Mouse (Mus musculus): ENCODE measurements at regions not wholly inside any gene's neighbourhood (a gene's known extent, or its start where the extent isn't known, plus 50 kb on each side); places are given as distances from the start of the nearest gene placed in this dataset.

GRCm38 (mm10) chr6:140178425-140179193 is 137.4 kb upstream of the Plcz1 start:
- DNase-seq (ENCODE audit: low spot score) = no peak

DNA sequence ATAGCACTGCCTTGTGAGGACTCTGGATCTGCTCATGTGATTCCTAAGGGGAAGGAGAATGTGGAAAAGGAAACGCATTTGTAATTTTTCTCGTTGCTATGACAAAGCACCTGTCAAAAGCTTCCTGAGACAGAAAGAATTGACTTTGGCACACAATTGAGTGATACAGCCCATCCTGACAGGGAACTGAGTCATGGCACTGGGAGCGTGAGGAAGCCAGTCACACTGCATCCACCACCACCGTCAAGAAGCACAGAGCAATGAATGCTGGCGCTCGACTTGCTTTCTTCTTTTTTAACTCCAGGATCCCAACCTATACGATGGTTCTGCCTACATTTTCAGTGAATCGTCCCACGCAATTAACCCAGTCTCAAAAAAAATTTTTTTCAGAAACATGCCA is 131.5 kb upstream of the Plcz1 start:
- no peak for DNase-seq (ENCODE audit: low spot score)

DNA sequence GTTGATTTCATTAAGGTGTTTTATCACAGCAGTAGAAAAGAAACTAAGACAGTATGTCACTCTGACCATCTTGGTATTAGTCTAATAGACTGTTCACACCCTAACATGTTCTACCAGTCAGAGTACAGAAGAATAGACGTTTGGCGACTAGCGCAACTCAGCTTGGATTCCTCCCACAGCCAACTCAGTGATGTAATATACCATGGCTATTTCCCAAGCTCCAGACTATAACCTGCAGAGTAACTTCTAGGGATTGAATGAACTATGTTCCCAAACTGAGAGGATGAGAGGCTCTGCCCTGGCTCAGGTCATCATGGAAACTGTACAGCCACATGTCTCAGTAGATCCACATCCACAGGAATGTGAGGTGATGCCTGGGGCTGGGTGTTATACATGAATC is 128.6 kb upstream of the Plcz1 start:
- DNase-seq (ENCODE audit: low spot score) = no peak

DNA sequence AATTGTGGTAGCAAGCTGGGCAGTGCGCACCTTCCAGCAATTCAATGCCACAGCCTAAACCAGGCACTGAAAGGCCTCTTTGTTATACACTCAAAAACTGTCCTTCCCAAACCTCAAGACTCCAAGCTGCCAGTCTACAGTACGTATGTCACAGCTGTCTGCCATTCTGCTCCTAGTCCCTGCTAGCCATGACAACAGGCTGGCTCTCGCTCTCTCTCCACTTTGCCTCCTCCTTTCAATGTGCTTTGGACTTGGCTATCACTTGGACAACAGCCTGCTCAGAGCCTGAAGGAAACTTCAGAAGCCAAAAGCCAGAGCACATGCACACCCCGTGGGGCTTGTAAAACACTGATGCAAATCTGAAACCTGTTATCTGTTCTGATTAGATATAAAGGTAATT is 125.9 kb upstream of the Plcz1 start:
- DNase-seq (ENCODE audit: low spot score) = no peak

DNA sequence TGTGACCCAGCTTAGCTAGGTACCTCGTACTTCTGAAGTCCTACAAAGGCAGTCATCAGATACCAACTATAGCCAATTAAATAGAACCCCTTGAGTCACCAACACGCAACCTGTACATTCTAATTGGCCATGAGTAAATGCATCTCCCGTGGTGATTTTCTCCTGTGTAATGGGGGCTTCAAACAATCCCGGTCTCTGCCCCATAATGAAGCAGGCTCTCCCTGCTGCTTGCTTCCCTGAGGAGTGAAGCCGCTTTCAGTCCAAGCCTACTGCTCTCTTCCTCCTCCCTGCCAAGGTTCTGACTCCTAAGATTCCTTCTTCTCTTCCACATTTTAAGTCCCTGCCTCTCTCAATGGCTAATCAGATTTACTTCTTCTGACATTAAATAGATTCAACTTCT is 121.5 kb upstream of the Plcz1 start:
- no peak for DNase-seq (ENCODE audit: low spot score)

- no peak for DNase-seq (ENCODE audit: low spot score)
Measured at GRCm38 (mm10) chr6:140161482-140161881, 120.2 kb upstream of the Plcz1 start.

- no peak for DNase-seq (ENCODE audit: low spot score)
Measured at GRCm38 (mm10) chr6:140160946-140161345, 119.7 kb upstream of the Plcz1 start.

DNA sequence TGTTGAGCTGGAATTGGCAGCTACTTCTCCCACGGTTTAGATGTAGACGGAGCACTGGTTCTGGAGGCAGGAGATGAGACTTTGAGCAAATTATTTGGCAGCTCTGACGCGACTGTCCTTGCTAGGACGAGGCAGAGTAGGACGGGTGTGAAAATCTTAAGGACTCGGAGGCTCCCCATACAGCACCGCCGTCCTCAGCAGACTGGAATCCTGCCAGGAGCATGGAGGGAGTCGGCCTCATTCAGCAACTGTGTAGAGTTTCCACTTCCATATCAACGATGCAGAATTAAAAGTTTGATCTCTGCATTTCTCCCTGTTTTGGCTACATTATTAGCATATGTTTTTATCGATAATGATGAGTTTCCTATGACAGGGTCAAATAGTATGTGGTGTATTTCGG is 117.7 kb upstream of the Plcz1 start:
- DNase-seq (ENCODE audit: low spot score) = no peak

DNA sequence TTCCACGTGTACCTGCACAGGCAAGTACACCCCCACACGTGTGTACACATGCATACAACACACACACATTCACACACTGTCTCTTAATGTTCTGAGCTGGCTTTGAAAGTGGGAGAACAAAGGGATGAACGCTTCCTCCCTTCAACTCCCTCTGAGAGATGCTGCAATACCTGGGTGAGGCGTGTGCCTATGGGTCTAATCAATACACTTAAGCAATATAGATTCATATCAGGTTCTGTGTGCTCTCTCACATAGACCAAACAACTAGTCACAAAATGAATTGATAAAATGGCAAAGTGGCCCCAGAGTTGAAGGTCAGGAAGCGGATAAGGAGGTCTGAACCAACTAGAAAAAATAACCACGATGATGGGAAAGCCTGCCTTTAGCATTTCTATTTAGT is 116.1 kb upstream of the Plcz1 start:
- DNase-seq (ENCODE audit: low spot score) = no peak

DNA sequence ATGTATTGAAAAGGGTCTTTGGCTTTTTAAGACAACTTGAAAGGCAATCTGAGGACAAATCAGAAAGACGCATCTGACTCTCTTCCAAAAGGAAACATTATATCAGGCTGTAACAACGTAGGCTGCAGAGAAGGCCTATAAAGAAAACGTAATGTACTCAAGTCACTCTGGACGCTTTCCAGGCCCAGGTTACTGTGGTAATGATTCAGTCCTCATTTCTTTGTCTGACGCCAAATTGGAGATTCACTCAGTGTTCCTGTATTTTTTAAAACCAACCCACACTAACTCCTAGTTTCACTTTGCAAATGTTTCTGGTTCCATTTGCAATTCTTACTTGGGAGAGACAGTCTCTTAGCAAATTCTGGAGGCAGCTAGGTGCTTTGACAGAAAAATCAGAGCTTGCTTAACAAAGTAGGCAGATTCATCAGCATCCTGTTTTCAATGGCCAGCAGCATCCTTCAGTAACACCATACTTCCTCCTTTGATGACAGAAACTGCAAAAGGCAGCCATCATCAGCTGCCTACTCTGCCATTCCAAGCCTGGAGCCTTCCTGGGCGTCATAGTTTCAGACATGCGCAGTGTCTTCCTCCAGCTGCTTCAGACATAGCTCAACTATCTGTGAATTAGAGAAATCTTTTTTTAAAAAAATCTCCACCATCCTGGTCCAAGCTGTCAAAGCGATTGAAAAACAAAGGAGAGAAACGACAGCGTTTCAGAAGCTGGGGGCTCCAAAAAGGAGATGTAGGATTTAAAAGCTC is 111.3 kb upstream of the Plcz1 start:
- DNase-seq (ENCODE audit: low spot score) = no peak

DNA sequence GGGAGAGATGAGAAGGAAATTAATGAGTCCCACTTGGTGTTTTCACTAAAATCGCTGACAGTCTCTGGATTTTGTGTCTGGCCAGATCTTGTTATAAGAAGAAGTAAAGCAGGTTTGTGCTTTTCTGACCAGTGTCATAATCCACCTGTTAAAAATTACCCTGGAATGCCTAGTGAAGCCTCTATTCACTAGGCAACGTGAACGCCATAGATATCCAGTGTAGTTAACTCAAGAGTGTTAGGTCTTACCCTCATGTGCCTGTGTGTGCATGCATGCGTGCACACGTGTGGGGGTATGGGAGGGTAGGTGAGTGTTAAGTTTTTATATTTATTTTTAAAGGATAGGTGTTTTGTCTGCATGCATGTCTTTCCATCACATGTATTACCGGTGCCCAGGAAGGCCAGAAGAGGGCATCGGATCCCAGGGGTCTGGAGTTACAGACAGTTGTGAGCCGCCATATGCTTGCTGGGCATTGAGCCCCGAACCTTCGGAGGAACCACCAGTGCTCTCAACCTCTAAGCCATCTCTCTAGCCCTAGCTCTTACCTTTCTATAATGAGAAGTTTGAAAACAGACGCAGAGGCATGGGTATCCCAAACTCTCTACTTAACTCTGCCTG is 107.5 kb upstream of the Plcz1 start:
- no peak for DNase-seq (ENCODE audit: low spot score)

GRCm38 (mm10) chr6:140148138-140148537 is 106.9 kb upstream of the Plcz1 start:
- no peak for DNase-seq (ENCODE audit: low spot score)

GRCm38 (mm10) chr6:140147711-140148110 is 106.5 kb upstream of the Plcz1 start:
- peak; percentile 6 for DNase-seq (ENCODE audit: low spot score)

- DNase-seq (ENCODE audit: low spot score) = no peak
Measured at GRCm38 (mm10) chr6:140133734-140134133, 92.5 kb upstream of the Plcz1 start.

DNA sequence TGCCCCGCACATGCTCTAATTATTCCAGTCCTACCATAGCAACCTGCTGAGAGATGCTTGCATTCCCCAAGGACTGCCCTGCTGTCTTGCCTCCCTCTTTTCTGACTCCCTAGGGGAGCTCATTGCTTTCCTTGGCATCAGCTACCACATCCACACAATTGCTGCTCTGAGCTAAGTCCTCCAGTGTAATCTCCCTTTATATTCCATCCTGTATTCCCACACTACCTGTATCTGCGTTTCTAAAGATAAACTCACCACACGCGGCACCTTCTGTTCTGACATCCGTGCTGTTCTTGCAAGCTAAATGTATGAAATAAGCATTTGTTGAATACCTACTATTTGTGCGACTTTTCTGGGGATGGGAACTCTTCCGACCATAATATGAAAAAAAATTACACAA is 85.4 kb upstream of the Plcz1 start:
- no peak for DNase-seq (ENCODE audit: low spot score)

GRCm38 (mm10) chr6:140114024-140114423 is 72.8 kb upstream of the Plcz1 start:
- no peak for DNase-seq (ENCODE audit: low spot score)

DNA sequence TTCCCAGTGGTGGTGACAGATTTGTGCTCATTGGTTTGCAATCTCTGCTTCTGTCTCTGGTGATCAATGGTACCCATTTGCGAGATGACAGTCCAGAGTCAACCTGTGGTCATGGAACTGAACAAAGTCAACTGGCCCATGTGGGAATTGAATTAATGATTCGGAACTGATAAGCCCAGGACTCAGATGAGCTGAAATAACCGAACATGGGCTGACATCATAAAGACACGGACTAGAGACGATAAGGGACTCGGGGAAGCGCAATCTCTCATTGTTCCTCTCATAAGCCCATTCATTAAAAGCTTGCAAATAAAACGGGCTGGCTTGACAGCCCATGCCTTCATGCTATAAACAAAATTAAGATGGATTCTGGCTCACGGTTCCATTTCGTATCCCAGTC is 70.8 kb upstream of the Plcz1 start:
- no peak for DNase-seq (ENCODE audit: low spot score)

DNA sequence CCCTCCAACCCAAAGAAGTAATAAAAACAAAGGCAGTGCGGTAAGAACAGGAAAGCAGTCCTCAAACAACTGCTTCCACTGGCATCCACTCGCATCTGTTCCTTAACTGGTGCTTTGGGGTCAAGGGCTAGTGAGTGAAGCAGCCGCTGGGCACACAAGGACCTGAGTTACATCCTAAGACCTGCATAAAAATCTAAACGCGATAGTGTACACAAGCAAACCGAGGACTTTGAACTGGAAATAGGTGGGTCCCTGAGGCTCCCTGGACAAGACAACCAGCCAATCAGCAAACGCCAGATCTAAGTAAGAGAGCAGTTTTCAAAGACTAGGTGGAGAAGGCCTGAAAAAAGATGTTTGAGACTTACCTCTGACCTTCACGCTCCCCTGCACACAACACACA is 66.8 kb upstream of the Plcz1 start:
- no peak for DNase-seq (ENCODE audit: low spot score)

DNA sequence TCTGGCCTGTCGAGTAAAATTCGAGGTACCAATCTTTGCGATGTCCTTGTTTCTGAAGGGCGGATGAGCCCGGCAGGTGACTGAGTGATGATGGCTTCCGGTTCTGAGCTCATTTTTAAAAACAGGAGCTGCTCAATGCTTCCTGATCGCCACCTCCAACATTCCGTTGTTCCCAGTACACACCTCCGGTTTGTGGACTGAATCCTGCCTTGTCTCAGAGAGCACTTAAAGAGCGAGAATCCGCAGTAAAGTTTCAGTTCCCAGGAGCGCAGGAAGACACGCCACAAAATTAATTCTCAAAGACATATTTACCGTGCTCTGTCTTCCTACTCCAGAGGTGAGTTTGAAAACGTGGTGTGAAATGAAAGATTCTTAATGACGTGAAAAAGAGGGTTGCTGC is 66.4 kb upstream of the Plcz1 start:
- DNase-seq (ENCODE audit: low spot score) = no peak

- no peak for DNase-seq (ENCODE audit: low spot score)
Measured at GRCm38 (mm10) chr6:140106141-140106540, 64.9 kb upstream of the Plcz1 start.

- no peak for DNase-seq (ENCODE audit: low spot score)
Measured at GRCm38 (mm10) chr6:140102043-140102442, 60.8 kb upstream of the Plcz1 start.

- DNase-seq (ENCODE audit: low spot score) = no peak
Measured at GRCm38 (mm10) chr6:140095416-140095815, 54.2 kb upstream of the Plcz1 start.
